Mouse (Mus musculus) MN1 (cell line): ENCODE results near the gene Rbm4.

ENCODE experiments used
- DNase-seq: peaks from one replicate; pipeline ENCODE4 v3.0.0-alpha.2; 2016; ENCODE audit warnings: low spot score

The Rbm4 gene

DNA sequence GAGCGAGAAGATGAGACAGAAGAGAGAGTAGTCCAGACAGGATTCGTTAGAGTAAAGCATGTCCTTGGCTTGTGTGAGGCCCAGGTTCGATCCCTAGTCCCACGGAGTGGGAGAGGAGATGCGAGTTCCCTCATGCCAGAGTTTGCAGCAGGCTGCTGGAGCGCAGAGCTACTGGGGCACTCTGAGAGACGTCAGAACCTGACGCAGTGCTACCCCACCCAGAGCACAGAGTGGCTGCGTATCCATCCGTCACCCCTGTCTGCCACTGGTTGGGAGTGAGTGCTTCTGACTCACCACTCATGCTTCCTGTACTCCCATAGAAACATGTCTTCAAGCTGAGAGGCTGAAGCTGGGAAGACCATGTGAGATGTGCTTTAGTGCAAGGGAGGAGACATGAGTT is 52.2 kb downstream of the Rbm4 start:
- DNase-seq: no peak

DNA sequence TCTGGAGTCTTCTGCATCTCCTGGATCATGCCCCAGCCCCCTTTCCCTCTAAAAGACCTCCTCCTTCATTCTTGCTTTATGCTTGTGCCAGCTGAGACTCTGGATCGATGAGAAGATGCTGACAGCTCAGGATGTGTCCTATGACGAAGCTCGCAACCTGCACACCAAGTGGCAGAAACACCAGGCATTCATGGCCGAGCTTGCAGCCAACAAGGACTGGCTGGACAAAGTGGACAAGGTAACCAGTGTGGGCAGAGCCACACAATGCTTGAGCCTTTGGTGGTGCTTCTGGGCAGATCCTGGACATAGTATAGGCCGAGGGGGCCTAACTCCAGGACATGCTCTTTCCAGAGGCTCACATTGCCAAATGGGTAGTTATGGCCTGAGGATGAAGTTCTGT is 53.9 kb downstream of the Rbm4 start:
- DNase-seq: no peak

DNA sequence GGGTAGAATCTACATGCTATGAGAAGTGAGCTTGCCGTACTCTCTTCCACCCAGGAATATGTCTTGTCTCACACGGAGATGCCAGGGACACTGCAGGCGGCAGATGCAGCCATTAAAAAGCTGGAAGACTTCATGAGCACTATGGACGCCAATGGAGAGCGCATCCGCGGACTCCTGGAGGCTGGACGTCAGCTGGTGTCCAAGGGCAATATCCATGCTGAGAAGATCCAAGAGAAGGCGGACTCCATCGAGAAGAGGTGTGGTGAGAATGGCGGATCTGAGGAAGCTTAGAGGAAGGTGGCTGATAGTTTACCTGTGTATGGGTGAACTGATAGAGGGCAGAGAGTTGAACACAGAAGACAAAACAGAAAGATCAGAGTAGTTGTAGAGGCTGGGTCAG is 54.6 kb downstream of the Rbm4 start:
- no peak for DNase-seq

GRCm38 (mm10) chr19:4737866-4738265 is 55.8 kb downstream of the Rbm4 start:
- no peak for DNase-seq
